Mouse (Mus musculus): Measurements from ENCODE around the gene C1s2. TPM values are rescaled to one million over a fixed set of nuclear protein-coding genes. Genes with fewer than 3 reads are reported as not detected.
A peak's percentile ranks its signal among the peaks of the same experiment; 100 is the strongest.

Gene C1s2
- total and polyA plus RNA-seq, 2 experiments: 0.09 TPM; not detected in 1

- Histone ChIP-seq H3K79me2 (ENCODE audit: control insufficient read depth, insufficient read depth, low read length) (peaks cover 16% of the 10 kb centered on the region; the same call in 1 of the 2 replicates), H3K4me1 (ENCODE audit: control insufficient read depth, insufficient read depth, low read length) (peaks cover 15% of the 10 kb centered on the region), H3K4me3 (ENCODE audit: insufficient read depth, low read depth, low read length) (no peak overlapping the region), H3K36me3 (ENCODE audit: control insufficient read depth, insufficient read depth, low read length) (no peaks in the 10 kb centered on the region), H3K9ac (ENCODE audit: low read depth, low read length) (no peak overlapping the region), H3K27me3 (ENCODE audit: control insufficient read depth, insufficient read depth, low read length) (no peaks in the 10 kb centered on the region), H3K27ac (replicated peaks; ENCODE audit: insufficient read depth, low read depth, low read length) (no peak overlapping the region)
- 93% methylated on average over 4 of the region's 4 CpGs for WGBS
- no peak for DNase-seq (ENCODE audit: extremely low read depth, low read depth, low spot score)
- TF ChIP-seq POLR2A (IDR thresholded peaks at IDR 0.05; ENCODE audit: extremely low read depth, insufficient read depth, low read length) (no peak), CTCF (IDR thresholded peaks at IDR 0.05; ENCODE audit: low read depth, low read length) (no peak)
These were observed 25.4 kb upstream of the C1s2 start for GRCm38 (mm10) chr6:124661156-124661806.

GRCm38 (mm10) chr6:124658067-124658466 is 22.2 kb upstream of the C1s2 start:
- 75% methylated on average over 2 of the region's 2 CpGs for WGBS
- Histone ChIP-seq H3K4me1 (ENCODE audit: control insufficient read depth, insufficient read depth, low read length) (no peaks in the 10 kb centered on the region), H3K36me3 (ENCODE audit: control insufficient read depth, insufficient read depth, low read length) (no peaks in the 10 kb centered on the region), H3K9ac (ENCODE audit: low read depth, low read length) (no peak overlapping the region), H3K27ac (replicated peaks; ENCODE audit: insufficient read depth, low read depth, low read length) (no peak overlapping the region), H3K79me2 (ENCODE audit: control insufficient read depth, insufficient read depth, low read length) (peaks cover under 1% of the 10 kb centered on the region; the same call in 1 of the 2 replicates), H3K27me3 (ENCODE audit: control insufficient read depth, insufficient read depth, low read length) (no peaks in the 10 kb centered on the region), H3K4me3 (ENCODE audit: insufficient read depth, low read depth, low read length) (no peak overlapping the region)
- no peak for TF ChIP-seq CTCF (IDR thresholded peaks at IDR 0.05; ENCODE audit: low read depth, low read length)
- TF ChIP-seq POLR2A (IDR thresholded peaks at IDR 0.05; ENCODE audit: extremely low read depth, insufficient read depth, low read length): no peak
- DNase-seq (ENCODE audit: extremely low read depth, low read depth, low spot score): no peak

GRCm38 (mm10) chr6:124655893-124656292 is 20.0 kb upstream of the C1s2 start:
- no peaks in the 10 kb centered on the region for H3K27me3 ChIP-seq (ENCODE audit: control insufficient read depth, insufficient read depth, low read length)
- no peak for DNase-seq (ENCODE audit: extremely low read depth, low read depth, low spot score)
- no peak overlapping the region for H3K27ac ChIP-seq (replicated peaks; ENCODE audit: insufficient read depth, low read depth, low read length)
- WGBS: 76% methylated on average over 6 of the region's 6 CpGs
- no peaks in the 10 kb centered on the region for H3K4me1 ChIP-seq (ENCODE audit: control insufficient read depth, insufficient read depth, low read length)
- H3K79me2 ChIP-seq (ENCODE audit: control insufficient read depth, insufficient read depth, low read length): no peaks in the 10 kb centered on the region
- H3K36me3 ChIP-seq (ENCODE audit: control insufficient read depth, insufficient read depth, low read length): no peaks in the 10 kb centered on the region
- H3K4me3 ChIP-seq (ENCODE audit: insufficient read depth, low read depth, low read length): no peak overlapping the region
- H3K9ac ChIP-seq (ENCODE audit: low read depth, low read length): no peak overlapping the region
- no peak for TF ChIP-seq POLR2A (IDR thresholded peaks at IDR 0.05; ENCODE audit: extremely low read depth, insufficient read depth, low read length)
- TF ChIP-seq CTCF (IDR thresholded peaks at IDR 0.05; ENCODE audit: low read depth, low read length): no peak

GRCm38 (mm10) chr6:124646394-124646793 is 10.5 kb upstream of the C1s2 start:
- 67% methylated on average over 1 of the region's 1 CpGs for WGBS
- H3K27ac ChIP-seq (replicated peaks; ENCODE audit: insufficient read depth, low read depth, low read length): no peak overlapping the region
- DNase-seq (ENCODE audit: extremely low read depth, low read depth, low spot score): no peak

GRCm38 (mm10) chr6:124640997-124641396 is 5.1 kb upstream of the C1s2 start:
- WGBS: 35% methylated on average over 8 of the region's 8 CpGs
- TF ChIP-seq CTCF (IDR thresholded peaks at IDR 0.05; ENCODE audit: low read depth, low read length) (peak; percentile 79), POLR2A (IDR thresholded peaks at IDR 0.05; ENCODE audit: extremely low read depth, insufficient read depth, low read length) (no peak)
- no peak overlapping the region for H3K9ac ChIP-seq (ENCODE audit: low read depth, low read length)
- H3K79me2 ChIP-seq (ENCODE audit: control insufficient read depth, insufficient read depth, low read length): no peaks in the 10 kb centered on the region
- no peaks in the 10 kb centered on the region for H3K36me3 ChIP-seq (ENCODE audit: control insufficient read depth, insufficient read depth, low read length)
- no peak overlapping the region for H3K4me3 ChIP-seq (ENCODE audit: insufficient read depth, low read depth, low read length)
- no peaks in the 10 kb centered on the region for H3K27me3 ChIP-seq (ENCODE audit: control insufficient read depth, insufficient read depth, low read length)
- no peak overlapping the region for H3K27ac ChIP-seq (replicated peaks; ENCODE audit: insufficient read depth, low read depth, low read length)
- no peaks in the 10 kb centered on the region for H3K4me1 ChIP-seq (ENCODE audit: control insufficient read depth, insufficient read depth, low read length)
- DNase-seq (ENCODE audit: extremely low read depth, low read depth, low spot score): peak; percentile 58

More at GRCm38 (mm10) chr6:124646394-124646793, 10.5 kb upstream of the C1s2 start:
- H3K79me2 ChIP-seq (ENCODE audit: control insufficient read depth, insufficient read depth, low read length): no peaks in the 10 kb centered on the region
- H3K27me3 ChIP-seq (ENCODE audit: control insufficient read depth, insufficient read depth, low read length): no peaks in the 10 kb centered on the region
- H3K4me3 ChIP-seq (ENCODE audit: insufficient read depth, low read depth, low read length): no peak overlapping the region
- TF ChIP-seq CTCF (IDR thresholded peaks at IDR 0.05; ENCODE audit: low read depth, low read length) (no peak), POLR2A (IDR thresholded peaks at IDR 0.05; ENCODE audit: extremely low read depth, insufficient read depth, low read length) (no peak)
- H3K36me3 ChIP-seq (ENCODE audit: control insufficient read depth, insufficient read depth, low read length): no peaks in the 10 kb centered on the region
- H3K9ac ChIP-seq (ENCODE audit: low read depth, low read length): no peak overlapping the region
- no peaks in the 10 kb centered on the region for H3K4me1 ChIP-seq (ENCODE audit: control insufficient read depth, insufficient read depth, low read length)

GRCm38 (mm10) chr6:124640041-124640440 is 4.2 kb upstream of the C1s2 start:
- H3K36me3 ChIP-seq (ENCODE audit: control insufficient read depth, insufficient read depth, low read length): no peaks in the 10 kb centered on the region
- TF ChIP-seq CTCF (IDR thresholded peaks at IDR 0.05; ENCODE audit: low read depth, low read length): 0 out of 2 replicates have a peak, but pooled peaks have one; percentile 11
- no peak for TF ChIP-seq POLR2A (IDR thresholded peaks at IDR 0.05; ENCODE audit: extremely low read depth, insufficient read depth, low read length)
- no peak overlapping the region for H3K4me3 ChIP-seq (ENCODE audit: insufficient read depth, low read depth, low read length)
- 76% methylated on average over 4 of the region's 4 CpGs for WGBS
- no peaks in the 10 kb centered on the region for H3K27me3 ChIP-seq (ENCODE audit: control insufficient read depth, insufficient read depth, low read length)
- H3K9ac ChIP-seq (ENCODE audit: low read depth, low read length): no peak overlapping the region
- no peak for DNase-seq (ENCODE audit: extremely low read depth, low read depth, low spot score)
- H3K27ac ChIP-seq (replicated peaks; ENCODE audit: insufficient read depth, low read depth, low read length): no peak overlapping the region
- no peaks in the 10 kb centered on the region for H3K4me1 ChIP-seq (ENCODE audit: control insufficient read depth, insufficient read depth, low read length)
- no peaks in the 10 kb centered on the region for H3K79me2 ChIP-seq (ENCODE audit: control insufficient read depth, insufficient read depth, low read length)

All from liver, adult 2 months (tissue).